12 mouse cellular contexts compared by ENCODE assay signal in genomic region chr16:93219731-93220130, GRCm38 (mm10).
"Had no signal": no experiment of that assay in that cellular context is flagged by ENCODE, and none has a peak within 500 bp of the region (broad histone marks: within the 10 kb centered on the region; RNA-seq: fewer than 3 reads in every experiment).

No protein-coding gene starts in this region.

- H3K4me3 ChIP-seq: left cerebral cortex, adult 2 months; limb, embryonic 10.5 days; neural tube, embryonic 13.5 days had no signal

- H3K36me3 ChIP-seq: limb, embryonic 10.5 days; neural tube, embryonic 13.5 days had no signal

- H3K9me3 ChIP-seq: limb, embryonic 10.5 days; neural tube, embryonic 13.5 days had no signal

- ATAC-seq: intestine, embryonic 16.5 days; midbrain, embryonic 16.5 days had no signal

- H3K27ac ChIP-seq: left cerebral cortex, adult 2 months; limb, embryonic 10.5 days; neural tube, embryonic 13.5 days had no signal

- H3K9ac ChIP-seq: neural tube, embryonic 13.5 days had no signal

- H3K4me2 ChIP-seq: midbrain, embryonic 11.5 days; neural tube, embryonic 13.5 days had no signal

- DNase-seq: kidney, adult 2 months; kidney, postnatal 25 days; lung, adult 18-20 months; right cerebral cortex, adult 18-20 months; thymus, adult 18-20 months; thymus, postnatal 25 days had no signal

- H3K27me3 ChIP-seq: neural tube, embryonic 13.5 days had no signal
